Mouse (Mus musculus) intestine, embryonic 14.5 days (tissue): Measurements from ENCODE around the gene Fndc9. TPM values are rescaled to one million over a fixed set of nuclear protein-coding genes. Genes with fewer than 3 reads are reported as not detected.

Experiments used
- ATAC-seq: fragments of 200-750 bp; cut with Nextera tagmentation; replicated peaks from 2 replicates; pipeline ENCODE4 v1.8.0; 2017; ENCODE audit warnings: low read depth, moderate number of reproducible peaks, moderate TSS enrichment, moderate library complexity; ENCODE audit not compliant: low FRiP score, low TSS enrichment
- DNase-seq: peaks from one replicate; pipeline ENCODE4 v3.0.0-alpha.2; 2018; ENCODE audit warnings: low spot score
- H3K27ac ChIP-seq: fragments of 300-500 bp; sonication (generic); 2 replicates; pipeline ENCODE4 v1.5.1; 2014; ENCODE audit warnings: low read depth, mild to moderate bottlenecking, control low read depth
- H3K27me3 ChIP-seq: fragments of 300-500 bp; sonication (generic); replicated peaks from 2 replicates; pipeline ENCODE4 v1.6.1; 2014; ENCODE audit warnings: low read length, control low read depth; ENCODE audit not compliant: control insufficient read depth, insufficient read depth
- H3K36me3 ChIP-seq: fragments of 300-500 bp; sonication (generic); 2 replicates; pipeline ENCODE4 v1.6.1; 2014; ENCODE audit warnings: low read length, control low read depth; ENCODE audit not compliant: control insufficient read depth, insufficient read depth
- H3K4me1 ChIP-seq: fragments of 300-500 bp; sonication (generic); replicated peaks from 2 replicates; pipeline ENCODE4 v1.6.1; 2014; ENCODE audit warnings: low read length, control low read depth, mixed read lengths; ENCODE audit not compliant: control insufficient read depth, insufficient read depth
- H3K4me2 ChIP-seq: fragments of 300-500 bp; sonication (generic); 2 replicates; pipeline ENCODE4 v1.6.1; 2014; ENCODE audit warnings: low read length
- H3K4me3 ChIP-seq: fragments of 300-500 bp; sonication (generic); 2 replicates; pipeline ENCODE4 v1.5.1; 2014; ENCODE audit warnings: low read depth, low read length, control low read depth, mixed read lengths
- H3K9ac ChIP-seq: fragments of 300-500 bp; sonication (generic); 2 replicates; pipeline ENCODE4 v1.6.1; 2014; ENCODE audit warnings: mild to moderate bottlenecking, low read length
- H3K9me3 ChIP-seq: fragments of 300-500 bp; sonication (generic); 2 replicates; pipeline ENCODE4 v1.6.1; 2016; ENCODE audit warnings: low read length, control low read depth; ENCODE audit not compliant: control insufficient read depth
- WGBS: fragments of 180-500 bp; shearing (Covaris S2); extraction: QIAGEN DNeasy Blood & Tissue Kit; methylation state at CpG from one replicate; pipeline ENCODE4 v1.1.7; 2014; 5-methylcytosine and 5-hydroxymethylcytosine counted together
- polyA plus RNA-seq: library from polyadenylated mRNA; unstranded; fragments of >200 nt; fragmentation: Nextera tagmentation; extraction: Ambion mirVana; gene quantifications from 2 replicates; pipeline ENCODE4 v1.2.1, GENCODE M21; 2014

Gene Fndc9
- polyA plus RNA-seq, 1 experiment from 2014 or later: 0.09 TPM

GRCm38 (mm10) chr11:46275302-46275701, 40.0 kb downstream of the Fndc9 start:
- H3K9me3 ChIP-seq: no peaks in the 10 kb centered on the region
- 0 out of 2 replicates have a peak, but pooled peaks cover 2% of the 10 kb centered on the region for H3K4me1 ChIP-seq
- ATAC-seq (peak; percentile 87), DNase-seq (peak; percentile 85)
- H3K4me2 ChIP-seq: no peak overlapping the region
- H3K27ac ChIP-seq: no peak overlapping the region
- WGBS: 7% methylated on average over 6 of the region's 6 CpGs
- H3K4me3 ChIP-seq: no peak overlapping the region
- H3K9ac ChIP-seq: no peak overlapping the region
- no peaks in the 10 kb centered on the region for H3K36me3 ChIP-seq
- H3K27me3 ChIP-seq: no peaks in the 10 kb centered on the region

GRCm38 (mm10) chr11:46276168-46276567, 40.8 kb downstream of the Fndc9 start:
- Histone ChIP-seq H3K4me2 (no peak overlapping the region), H3K27me3 (no peaks in the 10 kb centered on the region), H3K27ac (no peak overlapping the region), H3K9ac (no peak overlapping the region), H3K4me1 (0 out of 2 replicates have a peak, but pooled peaks cover 2% of the 10 kb centered on the region), H3K4me3 (no peak overlapping the region), H3K36me3 (no peaks in the 10 kb centered on the region), H3K9me3 (no peaks in the 10 kb centered on the region)
- DNase-seq: no peak
- 89% methylated on average over 8 of the region's 8 CpGs for WGBS
- no peak for ATAC-seq

- ATAC-seq (no peak), DNase-seq (peak; percentile 62)
- Histone ChIP-seq H3K27ac (no peak overlapping the region), H3K36me3 (no peaks in the 10 kb centered on the region), H3K4me3 (no peak overlapping the region), H3K9ac (no peak overlapping the region), H3K9me3 (no peaks in the 10 kb centered on the region), H3K4me1 (0 out of 2 replicates have a peak, but pooled peaks cover 2% of the 10 kb centered on the region), H3K4me2 (no peak overlapping the region), H3K27me3 (no peaks in the 10 kb centered on the region)
- WGBS: 45% methylated on average over 5 of the region's 5 CpGs
Measured at GRCm38 (mm10) chr11:46276778-46277177, 41.4 kb downstream of the Fndc9 start.

GRCm38 (mm10) chr11:46278140-46278539, 42.8 kb downstream of the Fndc9 start:
- 0 out of 2 replicates have a peak, but pooled peaks cover 2% of the 10 kb centered on the region for H3K4me1 ChIP-seq
- DNase-seq: no peak
- WGBS: 85% methylated on average over 5 of the region's 5 CpGs

GRCm38 (mm10) chr11:46278709-46279108, 43.4 kb downstream of the Fndc9 start:
- DNase-seq (no peak), ATAC-seq (no peak)
- Histone ChIP-seq H3K4me1 (0 out of 2 replicates have a peak, but pooled peaks cover 2% of the 10 kb centered on the region), H3K4me3 (no peak overlapping the region), H3K27me3 (no peaks in the 10 kb centered on the region), H3K9ac (no peak overlapping the region), H3K9me3 (no peaks in the 10 kb centered on the region), H3K4me2 (no peak overlapping the region), H3K36me3 (no peaks in the 10 kb centered on the region), H3K27ac (no peak overlapping the region)
- 90% methylated on average over 12 of the region's 12 CpGs for WGBS

More at GRCm38 (mm10) chr11:46278140-46278539, 42.8 kb downstream of the Fndc9 start:
- Histone ChIP-seq H3K9me3 (no peaks in the 10 kb centered on the region), H3K36me3 (no peaks in the 10 kb centered on the region), H3K4me3 (no peak overlapping the region), H3K4me2 (no peak overlapping the region), H3K27me3 (no peaks in the 10 kb centered on the region), H3K9ac (no peak overlapping the region), H3K27ac (no peak overlapping the region)
- no peak for ATAC-seq

- no peaks in the 10 kb centered on the region for H3K27me3 ChIP-seq
- 81% methylated on average over 5 of the region's 5 CpGs for WGBS
- no peak overlapping the region for H3K9ac ChIP-seq
- H3K36me3 ChIP-seq: no peaks in the 10 kb centered on the region; the same call in 1 of the 2 replicates
- ATAC-seq (no peak), DNase-seq (no peak)
- no peaks in the 10 kb centered on the region for H3K4me1 ChIP-seq
- H3K27ac ChIP-seq: no peak overlapping the region
- H3K4me2 ChIP-seq: no peak overlapping the region
- no peak overlapping the region for H3K4me3 ChIP-seq
- no peaks in the 10 kb centered on the region for H3K9me3 ChIP-seq
Measured at GRCm38 (mm10) chr11:46282612-46283011, 47.3 kb downstream of the Fndc9 start.

GRCm38 (mm10) chr11:46283800-46284199, 48.5 kb downstream of the Fndc9 start:
- Histone ChIP-seq H3K36me3 (no peaks in the 10 kb centered on the region; the same call in 1 of the 2 replicates), H3K4me2 (no peak overlapping the region), H3K9me3 (no peaks in the 10 kb centered on the region), H3K4me1 (no peaks in the 10 kb centered on the region), H3K27ac (no peak overlapping the region), H3K9ac (no peak overlapping the region), H3K27me3 (no peaks in the 10 kb centered on the region), H3K4me3 (no peak overlapping the region)
- ATAC-seq (no peak), DNase-seq (no peak)
- 88% methylated on average over 6 of the region's 6 CpGs for WGBS

- ATAC-seq (no peak), DNase-seq (no peak)
- no peak overlapping the region for H3K4me3 ChIP-seq
- peaks cover 5% of the 10 kb centered on the region; the same call in 1 of the 2 replicates for H3K36me3 ChIP-seq
- no peak overlapping the region for H3K4me2 ChIP-seq
- H3K27me3 ChIP-seq: no peaks in the 10 kb centered on the region
- H3K9me3 ChIP-seq: no peaks in the 10 kb centered on the region
- no peak overlapping the region for H3K9ac ChIP-seq
- no peaks in the 10 kb centered on the region for H3K4me1 ChIP-seq
- 61% methylated on average over 6 of the region's 6 CpGs for WGBS
- H3K27ac ChIP-seq: no peak overlapping the region
Measured at GRCm38 (mm10) chr11:46286803-46287202, 51.5 kb downstream of the Fndc9 start.

GRCm38 (mm10) chr11:46288091-46288490, 52.8 kb downstream of the Fndc9 start:
- 66% methylated on average over 5 of the region's 5 CpGs for WGBS
- no peak for DNase-seq
- no peak overlapping the region for H3K9ac ChIP-seq
- peaks cover 5% of the 10 kb centered on the region; the same call in 1 of the 2 replicates for H3K36me3 ChIP-seq
- H3K9me3 ChIP-seq: no peaks in the 10 kb centered on the region
- H3K27ac ChIP-seq: no peak overlapping the region
- no peak overlapping the region for H3K4me2 ChIP-seq
- no peaks in the 10 kb centered on the region for H3K27me3 ChIP-seq
- no peak overlapping the region for H3K4me3 ChIP-seq
- H3K4me1 ChIP-seq: no peaks in the 10 kb centered on the region
- no peak for ATAC-seq
